Mouse (Mus musculus): ENCODE data around the gene Igfbp2.

The Igfbp2 gene

GRCm38 (mm10) chr1:72855729-72856128, 31.4 kb downstream of the Igfbp2 start:
- no peak for DNase-seq (ENCODE audit: low spot score in 2 of 2)

- no peak for DNase-seq (ENCODE audit: low spot score in 2 of 2)
Observed at GRCm38 (mm10) chr1:72856209-72856909, 32.1 kb downstream of the Igfbp2 start.

- no peak for DNase-seq (ENCODE audit: low spot score in 2 of 2)
Observed at GRCm38 (mm10) chr1:72857142-72857541, 32.8 kb downstream of the Igfbp2 start.

GRCm38 (mm10) chr1:72857631-72858030, 33.3 kb downstream of the Igfbp2 start:
- no peak for DNase-seq (ENCODE audit: low spot score in 2 of 2)

- DNase-seq (ENCODE audit: low spot score in 2 of 2), result no peak
Observed at GRCm38 (mm10) chr1:72858286-72858685, 34.0 kb downstream of the Igfbp2 start.

GRCm38 (mm10) chr1:72858874-72859273, 34.6 kb downstream of the Igfbp2 start:
- no peak for DNase-seq (ENCODE audit: low spot score in 2 of 2)

GRCm38 (mm10) chr1:72859963-72860362, 35.7 kb downstream of the Igfbp2 start:
- DNase-seq (ENCODE audit: low spot score in 2 of 2), result no peak

GRCm38 (mm10) chr1:72860502-72860901, 36.2 kb downstream of the Igfbp2 start:
- no peak for DNase-seq (ENCODE audit: low spot score in 2 of 2)

- peak in 1 of 2 experiments; percentile 1 for DNase-seq (ENCODE audit: low spot score in 2 of 2)
Observed at GRCm38 (mm10) chr1:72861702-72862101, 37.4 kb downstream of the Igfbp2 start.

GRCm38 (mm10) chr1:72862248-72862647, 37.9 kb downstream of the Igfbp2 start:
- DNase-seq (ENCODE audit: low spot score in 2 of 2), result peak in 1 of 2 experiments; percentile 8

GRCm38 (mm10) chr1:72863692-72864091, 39.4 kb downstream of the Igfbp2 start:
- DNase-seq (ENCODE audit: low spot score in 2 of 2), result no peak

- no peak for DNase-seq (ENCODE audit: low spot score in 2 of 2)
Observed at GRCm38 (mm10) chr1:72864272-72864671, 40.0 kb downstream of the Igfbp2 start.

GRCm38 (mm10) chr1:72865900-72866299, 41.6 kb downstream of the Igfbp2 start:
- peak; percentile 46 to 76 for DNase-seq (ENCODE audit: low spot score in 2 of 2)

GRCm38 (mm10) chr1:72866417-72866816, 42.1 kb downstream of the Igfbp2 start:
- no peak for DNase-seq (ENCODE audit: low spot score in 2 of 2)

GRCm38 (mm10) chr1:72867346-72867745, 43.0 kb downstream of the Igfbp2 start:
- no peak for DNase-seq (ENCODE audit: low spot score in 2 of 2)

GRCm38 (mm10) chr1:72868429-72869215, 44.3 kb downstream of the Igfbp2 start:
- no peak for DNase-seq (ENCODE audit: low spot score in 2 of 2)

GRCm38 (mm10) chr1:72869275-72869674, 45.0 kb downstream of the Igfbp2 start:
- DNase-seq (ENCODE audit: low spot score in 2 of 2), result no peak

- peak in 1 of 2 experiments; percentile 59 for DNase-seq (ENCODE audit: low spot score in 2 of 2)
Observed at GRCm38 (mm10) chr1:72869681-72870614, 45.6 kb downstream of the Igfbp2 start.

GRCm38 (mm10) chr1:72870615-72871336, 46.5 kb downstream of the Igfbp2 start:
- no peak for DNase-seq (ENCODE audit: low spot score in 2 of 2)

GRCm38 (mm10) chr1:72871337-72871696, 47.0 kb downstream of the Igfbp2 start:
- no peak for DNase-seq (ENCODE audit: low spot score in 2 of 2)

GRCm38 (mm10) chr1:72871697-72872411, 47.6 kb downstream of the Igfbp2 start:
- no peak for DNase-seq (ENCODE audit: low spot score in 2 of 2)

Data from spleen, postnatal 10 days (tissue).